Mouse (Mus musculus) neural tube, embryonic 13.5 days (tissue): ENCODE measurements at regions not wholly inside any gene's neighbourhood (a gene's known extent, or its start where the extent isn't known, plus 50 kb on each side); places are given as distances from the start of the nearest gene placed in this dataset.

Source experiments
- ATAC-seq: fragments of 200-750 bp; cut with Nextera tagmentation; 2 replicates; pipeline ENCODE4 v1.8.0; 2017; ENCODE audit warnings: low read depth, mild to moderate bottlenecking, moderate TSS enrichment, moderate library complexity
- H3K27ac ChIP-seq: fragments of 300-500 bp; sonication (generic); replicated peaks from 2 replicates; pipeline ENCODE4 v1.5.1; 2015; ENCODE audit warnings: moderate library complexity, mild to moderate bottlenecking, inconsistent platforms
- H3K27me3 ChIP-seq: fragments of 300-500 bp; sonication (generic); 2 replicates; pipeline ENCODE4 v1.6.1; 2015; ENCODE audit warnings: mild to moderate bottlenecking, inconsistent platforms
- H3K36me3 ChIP-seq: fragments of 300-500 bp; sonication (generic); 2 replicates; pipeline ENCODE4 v1.6.1; 2015; ENCODE audit warnings: mild to moderate bottlenecking, inconsistent platforms
- H3K4me1 ChIP-seq: fragments of 300-500 bp; sonication (generic); replicated peaks from 2 replicates; pipeline ENCODE4 v1.6.1; 2015; ENCODE audit warnings: inconsistent platforms
- H3K4me2 ChIP-seq: fragments of 300-500 bp; sonication (generic); 2 replicates; pipeline ENCODE4 v1.6.1; 2015; ENCODE audit warnings: inconsistent platforms, mild to moderate bottlenecking, moderate library complexity
- H3K4me3 ChIP-seq: fragments of 300-500 bp; sonication (generic); 2 replicates; pipeline ENCODE4 v1.5.1; 2015; ENCODE audit warnings: mild to moderate bottlenecking, inconsistent platforms
- H3K9ac ChIP-seq: fragments of 300-500 bp; sonication (generic); 2 replicates; pipeline ENCODE4 v1.6.1; 2015; ENCODE audit warnings: moderate library complexity, mild to moderate bottlenecking, inconsistent platforms
- H3K9me3 ChIP-seq: fragments of 300-500 bp; sonication (generic); 2 replicates; pipeline ENCODE4 v1.6.1; 2016; ENCODE audit warnings: inconsistent platforms
- WGBS: fragments of 180-500 bp; shearing (Covaris S2); methylation state at CpG from one replicate; pipeline ENCODE4 v1.1.7; 2015; 5-methylcytosine and 5-hydroxymethylcytosine counted together

DNA sequence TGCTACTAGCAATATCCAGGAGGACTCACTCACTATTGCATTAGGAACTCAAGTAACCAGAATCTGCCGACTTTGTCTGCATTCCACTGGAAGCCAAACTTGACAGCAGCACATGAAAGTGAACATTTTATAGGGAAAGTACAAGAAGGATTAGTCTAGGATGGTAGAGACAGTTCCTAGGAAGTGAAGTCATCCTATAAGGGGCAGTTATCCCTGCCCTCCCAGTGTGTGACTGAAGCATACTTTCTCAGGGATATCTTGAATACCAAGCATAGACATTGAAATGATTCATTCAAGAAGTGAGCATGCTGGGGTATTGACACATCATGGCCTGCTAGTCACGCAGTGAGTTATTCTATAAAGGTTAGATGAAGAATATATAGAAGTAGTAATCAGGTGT, 632.2 kb upstream of the Zeb2 start:
- WGBS = 87% methylated on average over 2 of the region's 2 CpGs
- Histone ChIP-seq H3K4me3 (no peak overlapping the region), H3K36me3 (no peaks in the 10 kb centered on the region), H3K4me1 (no peaks in the 10 kb centered on the region), H3K27me3 (no peaks in the 10 kb centered on the region), H3K27ac (no peak overlapping the region), H3K4me2 (no peak overlapping the region), H3K9me3 (no peaks in the 10 kb centered on the region), H3K9ac (no peak overlapping the region)
- no peak for ATAC-seq

DNA sequence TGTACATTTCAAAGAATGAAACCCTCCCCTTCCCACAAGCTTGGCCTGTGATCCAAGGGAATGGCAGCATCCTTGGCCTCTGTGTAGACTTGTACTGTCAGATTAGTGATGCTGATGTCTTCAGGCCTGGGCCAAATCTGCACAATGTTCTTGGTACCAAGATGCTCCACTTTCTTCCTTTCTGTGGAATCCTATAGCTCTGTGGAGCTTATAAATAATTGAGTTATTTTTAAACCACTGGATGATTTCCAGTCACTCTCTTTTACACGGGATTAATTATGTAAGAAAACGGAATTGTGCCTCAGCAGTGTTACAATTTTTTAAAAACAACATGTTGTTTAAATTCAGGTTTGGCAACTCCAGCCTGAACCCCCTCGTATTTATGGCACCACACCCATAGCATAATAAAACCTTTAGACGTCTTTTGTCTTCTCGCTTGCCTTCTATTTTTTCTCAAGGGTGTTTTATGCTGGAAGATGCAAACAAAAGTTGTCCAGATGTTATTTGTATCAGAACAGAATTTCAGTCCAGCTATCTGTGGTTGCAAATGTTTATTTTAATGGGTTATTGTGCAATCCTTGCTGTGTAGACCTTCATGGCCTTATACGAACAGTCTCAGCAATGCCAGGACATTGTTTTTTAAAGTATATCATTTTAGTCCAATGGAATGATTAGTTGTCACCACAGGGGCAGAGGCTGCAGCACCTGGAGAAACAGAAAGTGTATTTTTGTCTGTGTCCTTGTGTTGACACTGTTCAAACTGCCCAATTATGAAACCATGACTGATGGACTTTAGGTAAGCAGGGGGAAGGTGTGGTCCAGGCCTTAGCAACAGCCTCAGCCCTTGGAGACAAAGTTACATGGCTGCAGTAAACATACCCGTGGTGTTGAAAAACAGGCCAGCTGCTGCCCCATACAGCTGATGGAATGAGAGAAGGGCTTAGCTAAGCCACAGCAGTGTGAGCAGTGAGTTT, 630.4 kb upstream of the Zeb2 start:
- H3K36me3 ChIP-seq = no peaks in the 10 kb centered on the region
- no peaks in the 10 kb centered on the region for H3K27me3 ChIP-seq
- H3K4me1 ChIP-seq = no peaks in the 10 kb centered on the region
- WGBS = 66% methylated on average over 7 of the region's 7 CpGs
- no peaks in the 10 kb centered on the region for H3K9me3 ChIP-seq
- H3K9ac ChIP-seq = no peak overlapping the region
- ATAC-seq = no peak
- no peak overlapping the region for H3K27ac ChIP-seq
- no peak overlapping the region for H3K4me3 ChIP-seq
- no peak overlapping the region for H3K4me2 ChIP-seq

DNA sequence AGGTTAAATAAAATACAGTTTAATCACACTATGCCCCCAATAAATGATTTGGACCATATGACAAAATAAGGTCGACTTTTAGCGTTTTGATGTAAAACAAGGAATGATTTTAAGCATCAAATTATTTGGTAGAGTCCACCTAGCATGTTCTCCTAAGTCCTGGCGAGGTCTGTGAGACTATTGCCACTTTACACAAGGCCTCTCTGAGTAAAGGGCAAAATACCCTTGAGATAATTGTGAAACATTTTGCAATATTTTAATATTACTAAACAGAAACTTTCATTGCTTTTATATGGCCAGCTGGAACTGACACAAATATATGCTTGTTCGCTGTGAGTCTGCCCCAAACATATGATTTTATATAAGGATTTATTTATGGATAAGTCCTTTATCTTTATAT, 629.4 kb upstream of the Zeb2 start:
- Histone ChIP-seq H3K27ac (no peak overlapping the region), H3K9me3 (no peaks in the 10 kb centered on the region), H3K4me2 (no peak overlapping the region), H3K9ac (no peak overlapping the region), H3K27me3 (no peaks in the 10 kb centered on the region), H3K4me1 (no peaks in the 10 kb centered on the region), H3K36me3 (no peaks in the 10 kb centered on the region), H3K4me3 (no peak overlapping the region)
- no peak for ATAC-seq
- WGBS = 88% methylated on average over 4 of the region's 4 CpGs

DNA sequence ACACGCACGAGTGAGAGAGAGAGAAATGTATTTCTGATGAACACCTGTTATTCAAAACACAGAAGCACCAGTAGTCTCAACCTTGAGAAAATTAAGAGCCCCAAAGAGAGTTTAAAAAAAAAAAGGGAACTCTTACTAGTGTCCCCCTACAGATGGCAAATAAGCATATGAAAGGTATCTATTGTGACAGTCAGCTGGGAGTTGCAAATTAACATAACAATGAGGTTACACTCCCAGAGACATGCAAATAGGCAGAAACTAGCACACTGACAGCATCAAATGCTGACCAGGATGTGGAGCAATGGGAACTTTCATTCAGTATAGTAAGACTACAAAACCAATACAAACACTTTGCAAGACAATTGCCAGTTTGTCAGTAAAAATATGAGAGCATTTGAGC, 619.1 kb upstream of the Zeb2 start:
- H3K36me3 ChIP-seq = no peaks in the 10 kb centered on the region
- no peaks in the 10 kb centered on the region for H3K9me3 ChIP-seq
- H3K4me2 ChIP-seq = no peak overlapping the region
- no peak for ATAC-seq
- no peak overlapping the region for H3K4me3 ChIP-seq
- no peaks in the 10 kb centered on the region for H3K27me3 ChIP-seq
- H3K9ac ChIP-seq = no peak overlapping the region
- H3K4me1 ChIP-seq = no peaks in the 10 kb centered on the region
- WGBS = 27% methylated on average over 2 of the region's 2 CpGs
- no peak overlapping the region for H3K27ac ChIP-seq

DNA sequence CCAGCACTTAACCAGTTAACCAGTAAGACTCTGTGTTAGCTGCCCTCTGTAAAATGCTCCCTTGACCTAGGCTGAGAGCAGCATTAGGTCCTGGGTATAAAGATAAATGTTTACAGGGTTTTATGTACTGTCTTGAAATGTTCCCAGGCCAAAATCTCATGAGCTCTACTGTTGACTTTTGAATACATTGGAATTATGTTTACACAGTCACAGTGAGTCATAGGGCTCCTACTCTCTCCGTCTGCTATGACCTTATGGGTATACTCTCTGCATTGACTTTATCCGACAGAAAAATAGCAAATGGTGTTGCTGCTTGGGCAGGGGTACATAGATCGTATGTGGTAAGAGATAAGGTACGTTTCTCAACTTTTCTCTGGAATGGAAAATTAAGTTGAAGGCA, 596.8 kb upstream of the Zeb2 start:
- H3K4me2 ChIP-seq = no peak overlapping the region
- WGBS = 86% methylated on average over 4 of the region's 4 CpGs
- H3K36me3 ChIP-seq = no peaks in the 10 kb centered on the region
- ATAC-seq = no peak
- no peak overlapping the region for H3K4me3 ChIP-seq
- H3K27me3 ChIP-seq = no peaks in the 10 kb centered on the region
- no peak overlapping the region for H3K9ac ChIP-seq
- H3K27ac ChIP-seq = no peak overlapping the region
- H3K4me1 ChIP-seq = no peaks in the 10 kb centered on the region
- no peaks in the 10 kb centered on the region for H3K9me3 ChIP-seq

DNA sequence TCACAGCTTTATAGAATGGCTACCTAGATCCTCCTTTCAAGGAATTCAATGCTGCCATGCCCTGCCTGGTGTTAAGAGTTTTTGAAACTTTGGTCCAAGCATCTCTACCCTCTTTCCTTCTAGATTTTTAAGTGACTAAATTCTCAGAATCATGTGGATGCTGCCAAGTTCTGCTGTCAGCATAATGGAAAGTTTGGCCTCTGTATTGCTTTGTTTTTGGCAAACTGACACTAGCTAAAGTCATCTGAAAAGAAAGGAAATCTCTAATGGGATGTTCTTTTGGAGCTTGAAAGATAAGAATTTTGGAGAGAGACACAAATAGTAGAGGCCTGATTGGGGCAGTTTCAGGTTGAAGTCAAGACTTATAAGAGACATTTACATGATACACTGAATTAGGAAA, 589.8 kb upstream of the Zeb2 start:
- Histone ChIP-seq H3K4me1 (no peaks in the 10 kb centered on the region), H3K27ac (no peak overlapping the region), H3K4me2 (no peak overlapping the region), H3K9ac (no peak overlapping the region), H3K36me3 (no peaks in the 10 kb centered on the region), H3K9me3 (peaks cover 3% of the 10 kb centered on the region; the same call in 1 of the 2 replicates), H3K4me3 (no peak overlapping the region), H3K27me3 (no peaks in the 10 kb centered on the region)
- no peak for ATAC-seq

DNA sequence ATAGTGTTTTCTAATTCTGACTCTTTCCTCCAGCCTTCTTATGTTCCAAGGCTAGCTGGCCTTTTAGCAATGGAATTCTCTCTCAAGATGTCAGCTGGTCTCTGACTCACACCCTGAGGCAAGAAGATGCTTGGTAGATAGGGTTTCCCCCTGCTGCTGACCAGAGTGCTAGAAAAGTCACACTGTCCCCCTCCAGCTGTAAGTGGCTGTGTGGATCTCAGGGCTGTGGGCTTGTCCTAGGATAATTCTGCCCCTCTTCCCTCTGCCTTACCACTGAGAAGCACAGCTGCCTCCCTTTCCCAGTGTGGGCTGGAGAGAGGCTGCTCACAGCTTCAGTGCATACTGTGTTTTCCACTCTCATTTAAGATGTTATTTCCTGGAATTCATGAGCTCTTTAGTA, 585.3 kb upstream of the Zeb2 start:
- Histone ChIP-seq H3K9ac (no peak overlapping the region), H3K27me3 (no peaks in the 10 kb centered on the region), H3K36me3 (no peaks in the 10 kb centered on the region), H3K4me3 (no peak overlapping the region), H3K9me3 (no peaks in the 10 kb centered on the region), H3K27ac (0 out of 2 replicates have a peak overlapping the region, but pooled peaks have one; percentile 23), H3K4me1 (no peaks in the 10 kb centered on the region), H3K4me2 (no peak overlapping the region)
- ATAC-seq = no peak

DNA sequence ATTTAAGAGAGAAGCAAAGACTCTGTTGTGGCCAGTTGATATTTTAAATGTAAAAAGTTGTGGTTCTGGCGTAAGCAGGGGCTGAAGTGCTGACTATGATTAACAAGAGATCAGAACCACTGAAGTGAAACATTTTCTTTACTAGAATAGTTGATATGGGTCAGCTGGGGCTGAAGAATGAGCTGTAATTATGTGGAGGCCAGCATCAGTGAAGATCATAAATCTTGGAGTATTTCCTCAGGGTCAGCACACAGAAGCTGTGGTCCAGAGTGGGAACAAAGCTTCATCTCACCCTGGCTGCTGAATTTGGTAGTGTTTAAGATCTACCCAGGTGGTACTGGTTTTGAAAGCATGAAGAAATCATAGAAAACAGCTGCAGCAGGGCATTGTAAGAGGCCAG, 583.4 kb upstream of the Zeb2 start:
- no peak overlapping the region for H3K4me3 ChIP-seq
- H3K27ac ChIP-seq = no peak overlapping the region
- WGBS = 87% methylated on average over 1 of the region's 1 CpGs
- H3K4me1 ChIP-seq = no peaks in the 10 kb centered on the region
- H3K27me3 ChIP-seq = no peaks in the 10 kb centered on the region
- H3K9me3 ChIP-seq = no peaks in the 10 kb centered on the region
- no peak overlapping the region for H3K9ac ChIP-seq
- H3K4me2 ChIP-seq = no peak overlapping the region
- H3K36me3 ChIP-seq = no peaks in the 10 kb centered on the region
- no peak for ATAC-seq

DNA sequence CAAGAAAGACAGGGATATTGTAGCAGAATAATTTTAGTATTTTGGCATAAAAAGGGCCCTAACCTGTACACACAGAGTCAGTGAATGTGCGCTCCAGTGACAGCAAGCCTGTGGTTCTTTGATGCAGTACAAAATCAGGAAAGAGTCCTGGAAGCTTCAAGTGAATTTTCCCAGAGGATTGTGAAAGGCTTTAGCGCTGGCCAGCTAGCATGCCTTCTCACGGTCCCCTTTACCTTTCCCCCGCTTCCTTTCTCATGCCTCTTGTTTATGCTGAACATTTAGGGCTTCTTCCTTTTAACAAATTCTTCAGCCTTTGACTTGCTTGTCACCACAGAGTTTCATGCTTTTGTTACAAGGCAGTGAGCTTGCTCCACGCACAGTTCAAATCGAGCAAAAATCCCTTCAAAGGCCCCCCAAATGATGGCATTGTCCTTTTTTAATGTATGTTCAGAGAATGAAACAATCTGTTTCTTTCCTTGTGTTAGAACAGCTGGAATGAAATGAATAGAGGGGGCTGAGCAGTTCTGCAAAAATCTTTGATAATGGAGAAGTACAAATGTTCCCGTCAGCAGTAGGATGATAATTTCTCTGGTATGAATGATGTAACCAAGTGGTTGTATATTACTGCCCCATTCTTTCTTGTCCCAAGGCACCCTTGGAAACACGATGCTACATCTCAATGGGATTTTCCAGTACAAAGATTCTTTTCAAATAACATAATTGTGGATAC, 576.3 kb upstream of the Zeb2 start:
- H3K9me3 ChIP-seq = no peaks in the 10 kb centered on the region
- H3K4me2 ChIP-seq = no peak overlapping the region
- no peak for ATAC-seq
- H3K9ac ChIP-seq = no peak overlapping the region
- H3K27me3 ChIP-seq = no peaks in the 10 kb centered on the region
- 20% methylated on average over 8 of the region's 8 CpGs for WGBS
- H3K4me3 ChIP-seq = no peak overlapping the region
- H3K27ac ChIP-seq = no peak overlapping the region
- no peaks in the 10 kb centered on the region for H3K36me3 ChIP-seq
- H3K4me1 ChIP-seq = peaks cover 6% of the 10 kb centered on the region; the same call in 1 of the 2 replicates

DNA sequence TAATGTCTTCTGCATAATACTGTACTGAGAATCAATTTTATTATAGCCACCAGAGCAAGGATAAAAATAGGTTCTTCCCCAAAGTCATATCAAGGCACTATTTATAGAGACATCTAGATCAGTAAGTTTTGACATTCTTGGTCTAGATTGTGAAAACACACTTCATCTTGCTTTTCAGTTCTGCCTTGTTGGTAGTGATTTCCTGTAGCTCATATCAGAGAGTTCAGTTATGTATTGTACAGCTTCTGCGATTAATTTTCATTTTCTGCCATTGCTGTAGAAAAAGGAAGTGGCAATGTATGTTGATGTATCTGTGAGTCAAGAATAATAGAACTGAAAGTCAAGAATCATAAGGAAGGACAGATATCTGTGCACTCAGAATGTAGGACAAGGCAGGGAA, 575.6 kb upstream of the Zeb2 start:
- Histone ChIP-seq H3K36me3 (no peaks in the 10 kb centered on the region), H3K4me3 (no peak overlapping the region), H3K9ac (no peak overlapping the region), H3K4me2 (no peak overlapping the region), H3K27ac (no peak overlapping the region), H3K9me3 (no peaks in the 10 kb centered on the region), H3K4me1 (peaks cover 6% of the 10 kb centered on the region; the same call in 1 of the 2 replicates), H3K27me3 (no peaks in the 10 kb centered on the region)
- WGBS = 90% methylated on average over 1 of the region's 1 CpGs
- ATAC-seq = no peak

DNA sequence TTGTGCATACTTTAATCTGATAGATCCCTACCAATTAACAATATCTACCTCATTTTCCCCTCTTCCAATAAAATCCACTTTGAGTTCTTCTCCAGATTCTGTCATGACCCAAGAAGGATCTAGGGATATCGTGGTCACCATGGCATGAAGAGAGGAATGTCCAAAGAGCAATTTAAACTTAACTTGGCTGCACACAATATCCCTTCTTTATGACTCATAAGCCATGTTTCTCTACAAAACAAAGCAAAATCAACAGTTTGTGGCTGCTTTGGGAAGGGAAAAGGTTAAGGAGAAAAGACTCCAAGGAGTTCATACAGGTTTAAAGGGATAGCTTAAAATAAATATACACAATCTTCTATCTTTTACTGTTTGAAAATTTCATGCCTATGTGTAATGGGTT, 571.8 kb upstream of the Zeb2 start:
- Histone ChIP-seq H3K27me3 (no peaks in the 10 kb centered on the region), H3K9ac (no peak overlapping the region), H3K27ac (no peak overlapping the region), H3K9me3 (no peaks in the 10 kb centered on the region), H3K4me3 (no peak overlapping the region), H3K4me1 (peaks cover 6% of the 10 kb centered on the region; the same call in 1 of the 2 replicates), H3K4me2 (no peak overlapping the region), H3K36me3 (no peaks in the 10 kb centered on the region)
- 91% methylated on average over 1 of the region's 1 CpGs for WGBS
- ATAC-seq = no peak

DNA sequence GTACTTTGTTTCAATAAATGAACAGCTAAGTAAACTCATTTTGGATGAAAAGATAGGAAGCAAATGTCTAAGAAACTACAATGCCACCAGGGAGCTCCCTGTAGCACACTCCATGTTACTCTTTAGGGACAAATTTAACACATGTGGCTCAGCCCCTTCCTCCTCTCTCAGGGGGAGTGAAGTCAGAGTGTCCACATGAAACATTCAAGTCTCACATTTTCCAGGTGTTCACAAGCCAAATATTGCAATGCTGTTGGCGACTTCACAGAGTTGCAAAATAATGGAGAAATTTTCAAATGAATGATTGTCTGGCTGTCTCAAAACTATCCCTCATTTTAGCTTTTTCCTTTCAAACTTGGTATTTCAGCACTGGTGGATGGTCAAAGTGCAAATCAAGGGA, 564.1 kb upstream of the Zeb2 start:
- no peaks in the 10 kb centered on the region for H3K9me3 ChIP-seq
- no peaks in the 10 kb centered on the region for H3K27me3 ChIP-seq
- no peaks in the 10 kb centered on the region for H3K36me3 ChIP-seq
- ATAC-seq = no peak
- 88% methylated on average over 1 of the region's 1 CpGs for WGBS
- no peak overlapping the region for H3K4me3 ChIP-seq
- no peaks in the 10 kb centered on the region for H3K4me1 ChIP-seq
- no peak overlapping the region for H3K9ac ChIP-seq
- no peak overlapping the region for H3K27ac ChIP-seq
- no peak overlapping the region for H3K4me2 ChIP-seq
